Mouse (Mus musculus): ENCODE data around the gene Acad9. TPM values are rescaled to one million over a fixed set of nuclear protein-coding genes. Genes with fewer than 3 reads are reported as not detected.

Gene Acad9
- polyA plus RNA-seq, 1 experiment from 2014 or later, result 86.2 TPM

DNA sequence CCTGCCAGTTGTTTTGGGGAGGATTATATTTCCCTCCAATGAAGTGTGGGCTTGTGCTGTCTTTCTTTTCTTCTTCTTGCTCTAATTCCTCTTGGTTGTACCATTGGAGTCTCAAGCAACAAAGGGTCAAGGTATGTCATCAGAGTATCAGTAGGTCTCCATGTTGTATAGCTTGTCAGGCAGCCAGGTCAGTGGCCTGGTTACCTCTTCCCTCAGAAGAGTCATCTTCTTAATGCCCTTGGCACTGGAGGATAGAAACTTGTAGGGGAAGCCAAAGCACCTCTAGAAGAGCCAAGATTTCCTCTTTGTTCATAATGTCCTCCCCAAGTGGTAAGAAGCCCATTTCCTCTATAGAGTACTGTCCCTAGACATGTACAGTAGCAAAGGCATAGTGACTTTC lies 73.2 kb downstream of the Acad9 start:
- H3K9ac ChIP-seq (ENCODE audit: low read length), result no peak overlapping the region
- no peak overlapping the region for H3K4me2 ChIP-seq (replicated peaks; ENCODE audit: low read depth)
- no peaks in the 10 kb centered on the region for H3K4me1 ChIP-seq (replicated peaks; ENCODE audit: control insufficient read depth, insufficient read depth)
- DNase-seq (ENCODE audit: low spot score) (no peak), ATAC-seq (ENCODE audit: low FRiP score, low TSS enrichment) (no peak)
- no peak overlapping the region for H3K4me3 ChIP-seq (ENCODE audit: low read depth, low read length)
- H3K27ac ChIP-seq (replicated peaks), result no peak overlapping the region
- TF ChIP-seq CTCF (IDR thresholded peaks at IDR 0.05; ENCODE audit: low read depth), result no peak
- TF ChIP-seq EP300 (optimal IDR thresholded peaks at IDR 0.05), result no peak
- H3K9me3 ChIP-seq (ENCODE audit: control insufficient read depth, low read length), result no peaks in the 10 kb centered on the region
- H3K27me3 ChIP-seq (ENCODE audit: control insufficient read depth, insufficient read depth, low read length), result no peaks in the 10 kb centered on the region
- no peaks in the 10 kb centered on the region for H3K36me3 ChIP-seq (ENCODE audit: control insufficient read depth, insufficient read depth, low read length)

Other genes with a start within 250 kb of the Acad9 start
- 84.7 and 86.4 TPM in 2 replicates for gene Dcun1d1, start 128.5 kb upstream of the Acad9 start, polyA plus RNA-seq (2015; fragmentation: Nextera tagmentation; extraction: Ambion mirVana)
- gene Mccc1, start 65.3 kb upstream of the Acad9 start, polyA plus RNA-seq (2015; fragmentation: Nextera tagmentation; extraction: Ambion mirVana), result 19.6 and 24.8 TPM in 2 replicates
- not detected in 2 replicates for gene Ccdc144b, start 12.4 kb upstream of the Acad9 start, polyA plus RNA-seq (2015; fragmentation: Nextera tagmentation; extraction: Ambion mirVana)
- 2.5 and 2.8 TPM in 2 replicates for gene D3Ertd254e, start 85.0 kb downstream of the Acad9 start, polyA plus RNA-seq (2015; fragmentation: Nextera tagmentation; extraction: Ambion mirVana)
- gene Qrfpr, start 156.3 kb downstream of the Acad9 start, polyA plus RNA-seq (2015; fragmentation: Nextera tagmentation; extraction: Ambion mirVana), result 0.07 TPM in 1 of 2 replicates, not detected in the other